In the genomic region with DNA sequence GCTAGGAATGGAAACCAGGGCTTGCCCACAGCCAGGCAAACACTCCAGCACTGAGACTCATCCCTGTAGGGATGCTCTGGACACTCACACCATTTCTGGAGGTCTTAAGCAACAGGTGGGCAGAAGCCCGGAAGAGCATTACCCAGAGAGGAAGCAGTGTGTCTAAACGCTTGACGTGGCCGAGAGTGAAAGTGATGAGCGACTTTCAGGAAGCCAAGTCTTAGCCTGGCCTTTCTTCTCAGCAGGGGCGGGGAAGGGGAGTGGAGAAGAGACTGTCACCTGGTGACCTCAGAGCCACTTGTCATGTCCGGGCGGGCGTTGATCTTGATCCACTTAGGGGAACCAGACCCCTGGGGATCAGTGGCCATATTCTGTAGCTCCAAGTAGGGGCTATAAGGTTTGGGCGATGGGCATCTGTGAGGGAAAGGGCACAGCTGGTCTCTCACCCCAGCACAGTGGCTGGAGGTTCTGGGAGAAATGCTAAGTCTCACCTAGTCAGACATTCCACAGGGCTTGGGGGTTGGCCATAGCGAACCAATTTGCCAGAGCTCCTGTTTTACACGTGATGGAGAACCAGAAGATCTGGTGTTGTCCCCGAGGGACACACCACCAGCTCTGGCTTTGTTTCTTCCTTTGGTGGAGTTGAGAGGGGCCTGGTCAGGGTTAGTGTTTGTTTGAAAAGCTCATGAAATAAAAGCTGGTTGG, we compare ENCODE assay signal across 10 mouse cellular contexts. TPM values are rescaled to one million over a fixed set of nuclear protein-coding genes. Genes with fewer than 3 reads are reported as not detected.
DNase-seq lines count a peak whose midpoint lies in the region; ATAC-seq lines count a peak whose summit lies in the region.
"Had no signal": no experiment of that assay in that cellular context is flagged by ENCODE, and none has a peak within 500 bp of the region (broad histone marks: within the 10 kb centered on the region; RNA-seq: fewer than 3 reads in every experiment).

No protein-coding gene starts in this region.

- 71% methylated on average over 13 of the region's 13 CpGs for WGBS in embryonic facial prominence, embryonic 15.5 days
- WGBS in macrophage (ENCODE audit: missing documents), result 34% methylated on average over 13 of the region's 13 CpGs
- 81% methylated on average over 13 of the region's 13 CpGs for WGBS in neural tube, embryonic 15.5 days

- H3K27me3 ChIP-seq in embryonic facial prominence, embryonic 15.5 days, result no peaks in the 10 kb centered on the region
- H3K27me3 ChIP-seq in neural tube, embryonic 15.5 days (replicated peaks), result no peaks in the 10 kb centered on the region

- H3K4me1 ChIP-seq in embryonic facial prominence, embryonic 15.5 days, result peaks cover 11% of the 10 kb centered on the region
- H3K4me1 ChIP-seq in neural tube, embryonic 15.5 days, result peaks cover 17% of the 10 kb centered on the region

- peaks cover 45% of the 10 kb centered on the region for H3K36me3 ChIP-seq in embryonic facial prominence, embryonic 15.5 days
- peaks cover 56% of the 10 kb centered on the region for H3K36me3 ChIP-seq in macrophage (ENCODE audit: inconsistent target)
- peaks cover 33% of the 10 kb centered on the region for H3K36me3 ChIP-seq in neural tube, embryonic 15.5 days

- H3K9me3 ChIP-seq in embryonic facial prominence, embryonic 15.5 days (replicated peaks), result no peaks in the 10 kb centered on the region
- no peaks in the 10 kb centered on the region for H3K9me3 ChIP-seq in neural tube, embryonic 15.5 days (replicated peaks)

- no peak for ATAC-seq in embryonic facial prominence, embryonic 15.5 days (ENCODE audit: insufficient number of reproducible peaks, low FRiP score, low TSS enrichment, low read depth)
- no peak for ATAC-seq in neural tube, embryonic 15.5 days (ENCODE audit: low FRiP score)

- H3K4me3 ChIP-seq in embryonic facial prominence, embryonic 15.5 days (replicated peaks), result no peak overlapping the region
- no peak overlapping the region for H3K4me3 ChIP-seq in macrophage (ENCODE audit: inconsistent target)
- H3K4me3 ChIP-seq in neural tube, embryonic 15.5 days (replicated peaks), result no peak overlapping the region

- H3K4me2 ChIP-seq in embryonic facial prominence, embryonic 15.5 days (replicated peaks), result no peak overlapping the region
- no peak overlapping the region for H3K4me2 ChIP-seq in neural tube, embryonic 15.5 days
- H3K4me2 ChIP-seq: heart, embryonic 11.5 days had no signal

- 0 out of 2 replicates have a peak overlapping the region, but pooled peaks have one; percentile 39 for H3K27ac ChIP-seq in embryonic facial prominence, embryonic 15.5 days (replicated peaks)
- H3K27ac ChIP-seq in macrophage, result peak overlapping the region; percentile 67
- H3K27ac ChIP-seq in neural tube, embryonic 15.5 days (replicated peaks), result no peak overlapping the region

- H3K9ac ChIP-seq in embryonic facial prominence, embryonic 15.5 days, result no peak overlapping the region
- H3K9ac ChIP-seq in neural tube, embryonic 15.5 days (replicated peaks), result no peak overlapping the region

- DNase-seq in thymus, postnatal 25 days, result peak; percentile 23
- DNase-seq in thymus, postnatal 4 days, result no peak
- DNase-seq in cerebellum, postnatal 4 days (ENCODE audit: low spot score in 2 of 2), result no peak
- DNase-seq in Muller cell, postnatal 12 days (ENCODE audit: inconsistent ontology term), result no peak
- DNase-seq in frontal cortex, postnatal 14 days (ENCODE audit: low spot score in 2 of 2), result no peak
- DNase-seq: cerebellum, postnatal 14 days had no signal

- H3K79me2 ChIP-seq in macrophage (ENCODE audit: inconsistent target), result peaks cover 100% of the 10 kb centered on the region

RNA-seq across cellular contexts. Expression of a gene that starts 22.4 kb away (rescaled TPM):
- 61.6 and 77.5 TPM in 2 replicates for polyA plus RNA-seq in embryonic facial prominence, embryonic 15.5 days (2015; fragmentation: Nextera tagmentation; extraction: Ambion mirVana)
- total RNA-seq in macrophage (2018; cell fraction: chromatin; rRNA removed), result 1,000 to 10,000 TPM in 22 of 26 experiments, 100 to 1,000 TPM in 4; 867 to 1,969 (median 1,342) TPM
- total RNA-seq in macrophage (2018; cell fraction: cytosol; rRNA removed), result 100 to 1,000 TPM; 407 to 728 (median 545) TPM
- total RNA-seq in macrophage (2018; cell fraction: nucleus; rRNA removed), result 1,000 to 10,000 TPM in 22 of 26 experiments, 100 to 1,000 TPM in 4; 893 to 1,549 (median 1,266) TPM
- polyA plus RNA-seq in macrophage (2018), result 290 to 451 TPM (median 423 TPM) in 3 replicates
- polyA plus RNA-seq in neural tube, embryonic 15.5 days (2015; fragmentation: Nextera tagmentation; extraction: Ambion mirVana), result 89.5 and 102 TPM in 2 replicates
